Mouse (Mus musculus): ENCODE data around the gene Ccl1. TPM values are rescaled to one million over a fixed set of nuclear protein-coding genes. Genes with fewer than 3 reads are reported as not detected.

Gene Ccl1
- polyA plus RNA-seq, 1 experiment from 2014 or later = not detected

GRCm38 (mm10) chr11:82132977-82133376 is 172.5 kb downstream of the Ccl1 start:
- Histone ChIP-seq H3K9ac (no peak overlapping the region), H3K27me3 (replicated peaks) (no peaks in the 10 kb centered on the region), H3K4me3 (no peak overlapping the region), H3K27ac (ENCODE audit: poor library complexity, severe bottlenecking) (no peak overlapping the region), H3K36me3 (no peaks in the 10 kb centered on the region), H3K4me2 (no peak overlapping the region), H3K9me3 (replicated peaks) (no peaks in the 10 kb centered on the region), H3K4me1 (replicated peaks) (no peaks in the 10 kb centered on the region)
- 61% methylated on average over 1 of the region's 1 CpGs for WGBS
- ATAC-seq (ENCODE audit: insufficient number of reproducible peaks, low FRiP score) = no peak

Other genes with a start within 250 kb of the Ccl1 start
- 0.15 TPM in 1 of 2 replicates, not detected in the other for gene Ccl11, start 247.9 kb downstream of the Ccl1 start, polyA plus RNA-seq (2016; fragmentation: Nextera tagmentation; extraction: Ambion mirVana)
- 0.72 and 1.2 TPM in 2 replicates for gene Ccl12, start 203.8 kb downstream of the Ccl1 start, polyA plus RNA-seq (2016; fragmentation: Nextera tagmentation; extraction: Ambion mirVana)
- not detected in 2 replicates for gene Ccl8, start 190.5 kb downstream of the Ccl1 start, polyA plus RNA-seq (2016; fragmentation: Nextera tagmentation; extraction: Ambion mirVana)
- gene Tmem132e, start 83.2 kb upstream of the Ccl1 start, polyA plus RNA-seq (2016; fragmentation: Nextera tagmentation; extraction: Ambion mirVana) = 0.08 and 0.20 TPM in 2 replicates